Mouse (Mus musculus): Measurements from ENCODE around the gene Mtmr2. TPM values are rescaled to one million over a fixed set of nuclear protein-coding genes. Genes with fewer than 3 reads are reported as not detected.

Gene Mtmr2
- total RNA-seq, 1 experiment from 2014 or later, result 63.4 TPM

GRCm38 (mm10) chr9:13807657-13808056, 59.4 kb downstream of the Mtmr2 start:
- no peak for DNase-seq

GRCm38 (mm10) chr9:13809937-13810336, 61.7 kb downstream of the Mtmr2 start:
- DNase-seq, result no peak

DNA sequence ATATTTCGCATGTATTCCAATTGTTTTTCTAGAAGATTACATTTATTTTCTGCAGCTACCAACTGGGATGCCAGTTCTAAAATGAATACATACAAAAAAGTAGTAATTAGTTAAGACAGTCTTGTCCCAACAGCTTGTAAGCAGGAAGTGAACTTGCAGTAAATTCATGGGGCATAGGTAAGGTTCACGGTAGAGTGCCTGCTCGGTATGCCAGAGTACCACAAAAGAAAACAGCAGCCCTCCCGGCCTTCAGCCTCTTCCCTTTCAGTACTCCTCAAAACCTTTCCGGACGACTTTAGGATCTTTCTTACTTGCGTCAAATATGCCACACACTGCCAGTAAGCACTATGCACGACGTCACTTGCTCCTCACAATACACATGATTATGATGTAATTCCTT, 70.2 kb downstream of the Mtmr2 start:
- DNase-seq, result no peak

DNA sequence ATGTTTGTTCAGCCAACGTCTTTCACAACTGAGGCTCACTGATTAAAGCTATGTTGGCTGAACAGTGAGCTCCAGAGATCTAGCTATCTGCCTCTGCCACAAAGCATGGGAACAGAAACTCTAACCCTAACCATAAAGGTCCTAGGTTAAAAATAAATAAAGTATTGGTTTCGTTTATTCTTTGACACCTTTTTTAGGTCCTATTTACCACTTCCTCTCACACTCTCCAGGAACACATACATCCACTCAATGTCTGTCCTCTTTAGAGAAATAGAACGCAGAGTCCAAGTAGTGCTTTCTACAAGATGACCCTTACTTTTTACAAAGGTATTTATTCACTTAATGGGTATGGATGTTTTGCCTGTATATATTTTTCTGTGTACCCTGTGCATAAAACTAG, 72.6 kb downstream of the Mtmr2 start:
- no peak for DNase-seq

DNA sequence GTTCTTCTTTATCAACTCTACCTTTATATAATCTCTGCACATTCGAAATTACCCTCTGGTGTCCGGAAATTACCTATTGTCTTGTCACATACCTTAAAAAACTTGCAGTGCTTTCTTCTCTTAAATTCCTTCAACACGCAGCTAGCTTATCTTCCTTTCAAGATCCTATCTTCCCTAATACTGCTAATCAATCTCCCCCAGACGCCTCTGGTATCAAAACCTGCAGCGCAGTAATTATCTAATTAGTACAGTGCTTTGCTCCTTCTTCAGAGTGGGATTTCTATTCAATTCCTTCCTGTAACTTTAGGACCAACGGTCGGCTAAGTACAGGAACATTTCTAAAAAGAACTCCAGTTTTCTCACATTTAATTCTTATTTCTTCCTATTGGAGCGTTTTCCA, 77.7 kb downstream of the Mtmr2 start:
- DNase-seq, result no peak

GRCm38 (mm10) chr9:13826391-13826805, 78.2 kb downstream of the Mtmr2 start:
- peak; percentile 61 for DNase-seq

GRCm38 (mm10) chr9:13826832-13827405, 78.7 kb downstream of the Mtmr2 start, which contains the start of gene Cep57:
Cep57 (minus strand) TSS chr9:13827107.
- DNase-seq, result peak; percentile 85

DNA sequence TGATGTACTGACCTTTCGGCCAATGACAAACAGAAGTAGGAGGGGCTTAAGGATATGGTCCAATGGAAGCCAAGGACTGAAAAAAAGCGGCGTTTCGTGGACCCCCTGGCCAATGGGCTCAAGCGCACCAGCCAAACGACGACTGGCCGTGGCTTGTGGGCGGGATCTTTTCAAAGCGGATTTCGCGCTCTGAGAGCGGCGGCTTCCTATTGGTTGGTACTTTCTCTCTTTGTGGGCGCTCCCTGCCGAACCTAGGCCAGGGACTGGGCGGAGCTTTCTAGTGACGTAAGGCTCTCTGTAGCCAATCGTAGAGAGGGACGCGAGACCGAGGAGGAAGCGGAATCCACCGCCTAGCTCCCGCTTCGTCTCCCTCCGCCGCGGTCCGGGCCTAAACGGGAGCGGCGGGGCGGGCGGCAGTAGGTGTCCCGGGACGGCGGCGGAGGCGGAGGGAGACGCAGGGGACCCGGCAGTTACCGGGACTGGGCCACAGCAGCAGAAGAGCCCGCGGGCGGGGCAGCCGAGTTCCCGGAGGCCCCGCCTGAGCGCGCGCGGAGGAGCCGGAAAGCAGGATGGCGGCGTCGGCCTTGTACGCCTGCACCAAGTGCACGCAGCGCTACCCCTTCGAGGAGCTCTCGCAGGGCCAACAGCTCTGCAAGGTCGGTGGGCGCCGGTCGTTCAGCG, 79.3 kb downstream of the Mtmr2 start, which contains the start of gene Fam76b:
Fam76b (plus strand) TSS at position 311 of the 681 bp plus-strand sequence.
- DNase-seq, result peak; percentile 97

DNA sequence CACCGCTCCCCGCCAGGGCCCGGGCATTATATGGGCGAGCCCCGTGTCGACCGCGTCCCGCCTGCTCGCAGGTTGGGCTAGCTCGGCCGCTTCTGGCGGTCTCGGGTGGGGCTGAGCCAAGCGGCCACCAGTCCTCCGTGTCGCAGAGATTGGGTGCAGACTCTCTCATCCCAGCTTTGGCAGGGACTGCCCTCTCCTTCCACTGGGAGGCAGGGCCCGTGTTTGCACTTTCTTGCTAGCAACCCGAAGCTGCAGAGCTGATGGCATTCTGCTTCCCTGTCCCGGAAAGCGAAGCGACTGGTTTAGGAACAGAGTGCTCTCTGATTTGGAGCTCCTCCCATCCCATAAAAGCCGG, 79.9 kb downstream of the Mtmr2 start:
- DNase-seq, result no peak

DNA sequence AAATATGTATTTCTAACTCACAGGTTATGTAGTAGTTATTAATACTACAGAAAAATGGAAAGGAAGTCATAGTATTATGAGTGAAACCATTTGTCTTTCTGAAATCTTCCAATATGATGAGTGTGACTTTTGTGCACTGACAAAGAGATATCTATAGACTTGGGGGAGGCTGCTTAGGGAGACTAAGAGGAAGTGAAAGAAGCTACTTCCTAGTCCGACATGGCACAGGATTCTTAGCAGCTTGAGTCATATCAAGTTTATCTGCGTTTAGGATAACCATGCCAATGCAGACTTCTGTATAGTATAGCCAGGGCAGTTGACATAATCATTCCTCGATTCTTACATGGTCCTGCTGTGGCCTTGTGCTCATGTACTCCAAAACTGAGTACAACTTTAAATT, 87.0 kb downstream of the Mtmr2 start:
- DNase-seq, result no peak

- DNase-seq, result no peak
Measured at GRCm38 (mm10) chr9:13836726-13837125, 88.5 kb downstream of the Mtmr2 start.

DNA sequence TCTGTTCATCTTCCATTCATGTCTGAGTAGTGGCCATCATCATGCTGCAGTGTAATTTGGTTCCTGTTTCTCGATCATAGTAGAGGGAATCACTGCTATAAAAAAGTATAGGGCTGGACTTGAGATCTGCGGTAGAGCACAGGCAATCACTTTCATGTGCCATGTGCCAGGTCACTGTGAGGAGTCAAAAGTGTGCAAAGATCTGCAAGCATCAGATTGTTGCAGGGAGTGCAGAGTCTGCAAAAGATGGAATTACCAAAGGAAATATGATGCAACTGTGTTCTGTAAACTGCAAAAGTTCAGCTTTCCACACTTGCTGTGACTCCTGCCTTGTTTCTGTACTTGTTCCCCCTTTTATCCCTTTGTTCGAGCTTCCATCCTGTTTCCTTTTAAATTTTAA, 99.4 kb downstream of the Mtmr2 start:
- DNase-seq, result no peak

GRCm38 (mm10) chr9:13848481-13849480, 100.6 kb downstream of the Mtmr2 start:
- DNase-seq, result no peak

GRCm38 (mm10) chr9:13853876-13854275, 105.7 kb downstream of the Mtmr2 start:
- no peak for DNase-seq

Other genes with a start within 250 kb of the Mtmr2 start
- 20.1 and 25.2 TPM in 2 replicates for gene Cep57, start 78.7 kb downstream of the Mtmr2 start, total RNA-seq (2021)
- gene Fam76b, start 79.3 kb downstream of the Mtmr2 start, total RNA-seq (2021), result 23.3 and 26.1 TPM in 2 replicates

Data from adrenal gland, postnatal 25 days (tissue).